Mouse (Mus musculus) liver, embryonic 11.5 days (tissue): ENCODE data around the gene Tmtc1. TPM values are rescaled to one million over a fixed set of nuclear protein-coding genes. Genes with fewer than 3 reads are reported as not detected.
A peak's percentile ranks its signal among the peaks of the same experiment; 100 is the strongest.

Experiments
- ATAC-seq: fragments of 200-750 bp; cut with Nextera tagmentation; replicated peaks from 2 replicates; pipeline ENCODE4 v1.8.0; 2017; ENCODE audit warnings: moderate number of reproducible peaks, mild to moderate bottlenecking, moderate TSS enrichment, moderate library complexity; ENCODE audit not compliant: low FRiP score
- DNase-seq: peaks from one replicate; pipeline ENCODE4 v3.0.0-alpha.2; 2017; ENCODE audit warnings: low spot score
- H3K27ac ChIP-seq: fragments of 300-500 bp; sonication (generic); 2 replicates; pipeline ENCODE4 v1.5.1; 2014; ENCODE audit warnings: mild to moderate bottlenecking, low read depth, low read length, control low read depth
- H3K27me3 ChIP-seq: fragments of 300-500 bp; sonication (generic); replicated peaks from 2 replicates; pipeline ENCODE4 v1.6.1; 2014; ENCODE audit warnings: low read length, mixed read lengths; ENCODE audit not compliant: control insufficient read depth, insufficient read depth
- H3K36me3 ChIP-seq: fragments of 300-500 bp; sonication (generic); 2 replicates; pipeline ENCODE4 v1.6.1; 2014; ENCODE audit warnings: mild to moderate bottlenecking, low read length, moderate library complexity, mixed read lengths; ENCODE audit not compliant: control insufficient read depth, insufficient read depth
- H3K4me1 ChIP-seq: fragments of 300-500 bp; sonication (generic); replicated peaks from 2 replicates; pipeline ENCODE4 v1.6.1; 2014; ENCODE audit warnings: low read length, mixed read lengths; ENCODE audit not compliant: control insufficient read depth, insufficient read depth
- H3K4me2 ChIP-seq: fragments of 300-500 bp; sonication (generic); 2 replicates; pipeline ENCODE4 v1.6.1; 2014; ENCODE audit warnings: mild to moderate bottlenecking, control low read depth, moderate library complexity
- H3K4me3 ChIP-seq: fragments of 300-500 bp; sonication (generic); 2 replicates; pipeline ENCODE4 v1.5.1; 2014; ENCODE audit warnings: low read depth, low read length, control low read depth
- H3K9ac ChIP-seq: fragments of 300-500 bp; sonication (generic); 2 replicates; pipeline ENCODE4 v1.6.1; 2014; ENCODE audit warnings: low read depth, low read length, control low read depth
- H3K9me3 ChIP-seq: fragments of 300-500 bp; sonication (generic); 2 replicates; pipeline ENCODE4 v1.6.1; 2016; ENCODE audit warnings: low read length, inconsistent platforms, mixed read lengths; ENCODE audit not compliant: control insufficient read depth
- WGBS: fragments of 180-500 bp; shearing (Covaris S2); extraction: QIAGEN DNeasy Blood & Tissue Kit; methylation state at CpG from one replicate; pipeline ENCODE4 v1.1.7; 2014; 5-methylcytosine and 5-hydroxymethylcytosine counted together
- polyA plus RNA-seq: library from polyadenylated mRNA; unstranded; fragments of >200 nt; fragmentation: Nextera tagmentation; extraction: Ambion mirVana; gene quantifications from 2 replicates; pipeline ENCODE4 v1.2.1, GENCODE M21; 2014

Tmtc1 gene
- polyA plus RNA-seq, 1 experiment from 2014 or later: 0.58 TPM

- Histone ChIP-seq H3K9ac (no peak overlapping the region), H3K27ac (no peak overlapping the region), H3K27me3 (no peaks in the 10 kb centered on the region), H3K4me2 (no peak overlapping the region), H3K4me3 (no peak overlapping the region), H3K9me3 (no peaks in the 10 kb centered on the region), H3K4me1 (no peaks in the 10 kb centered on the region), H3K36me3 (no peaks in the 10 kb centered on the region)
- 80% methylated on average over 3 of the region's 3 CpGs for WGBS
- DNase-seq (no peak), ATAC-seq (no peak)
Measured at GRCm38 (mm10) chr6:148305191-148305590, 139.0 kb downstream of the Tmtc1 start.

GRCm38 (mm10) chr6:148302261-148302660, 141.9 kb downstream of the Tmtc1 start:
- WGBS: 73% methylated on average over 2 of the region's 2 CpGs

GRCm38 (mm10) chr6:148297086-148297485, 147.1 kb downstream of the Tmtc1 start:
- DNase-seq: no peak
- Histone ChIP-seq H3K36me3 (no peaks in the 10 kb centered on the region), H3K4me3 (no peak overlapping the region), H3K9ac (no peak overlapping the region), H3K4me2 (no peak overlapping the region), H3K9me3 (no peaks in the 10 kb centered on the region), H3K27ac (no peak overlapping the region), H3K4me1 (no peaks in the 10 kb centered on the region), H3K27me3 (no peaks in the 10 kb centered on the region)
- no peak for ATAC-seq
- 58% methylated on average over 4 of the region's 4 CpGs for WGBS

More at GRCm38 (mm10) chr6:148302261-148302660, 141.9 kb downstream of the Tmtc1 start:
- no peaks in the 10 kb centered on the region for H3K27me3 ChIP-seq
- no peaks in the 10 kb centered on the region for H3K9me3 ChIP-seq
- DNase-seq (no peak), ATAC-seq (no peak)
- H3K9ac ChIP-seq: no peak overlapping the region
- H3K4me3 ChIP-seq: no peak overlapping the region
- no peak overlapping the region for H3K4me2 ChIP-seq
- H3K27ac ChIP-seq: no peak overlapping the region
- no peaks in the 10 kb centered on the region for H3K36me3 ChIP-seq
- no peaks in the 10 kb centered on the region for H3K4me1 ChIP-seq

- Histone ChIP-seq H3K4me2 (no peak overlapping the region), H3K4me1 (no peaks in the 10 kb centered on the region), H3K27ac (no peak overlapping the region), H3K9me3 (no peaks in the 10 kb centered on the region), H3K36me3 (no peaks in the 10 kb centered on the region), H3K27me3 (no peaks in the 10 kb centered on the region), H3K9ac (no peak overlapping the region), H3K4me3 (no peak overlapping the region)
- no peak for ATAC-seq
- DNase-seq: no peak
Measured at GRCm38 (mm10) chr6:148296418-148296817, 147.8 kb downstream of the Tmtc1 start.

GRCm38 (mm10) chr6:148294506-148294905, 149.7 kb downstream of the Tmtc1 start:
- 65% methylated on average over 4 of the region's 4 CpGs for WGBS
- no peaks in the 10 kb centered on the region for H3K27me3 ChIP-seq
- no peaks in the 10 kb centered on the region for H3K36me3 ChIP-seq
- H3K4me1 ChIP-seq: no peaks in the 10 kb centered on the region
- H3K4me3 ChIP-seq: no peak overlapping the region
- no peak for DNase-seq
- no peak overlapping the region for H3K27ac ChIP-seq
- H3K9ac ChIP-seq: no peak overlapping the region
- H3K9me3 ChIP-seq: no peaks in the 10 kb centered on the region
- ATAC-seq: peak; percentile 68
- no peak overlapping the region for H3K4me2 ChIP-seq

- Histone ChIP-seq H3K4me3 (no peak overlapping the region), H3K36me3 (no peaks in the 10 kb centered on the region), H3K27ac (no peak overlapping the region), H3K9ac (no peak overlapping the region), H3K9me3 (no peaks in the 10 kb centered on the region), H3K4me2 (no peak overlapping the region), H3K4me1 (no peaks in the 10 kb centered on the region), H3K27me3 (no peaks in the 10 kb centered on the region)
- ATAC-seq (no peak), DNase-seq (no peak)
Measured at GRCm38 (mm10) chr6:148290865-148291264, 153.3 kb downstream of the Tmtc1 start.

GRCm38 (mm10) chr6:148283224-148283881, 160.8 kb downstream of the Tmtc1 start:
- H3K9ac ChIP-seq: no peak overlapping the region
- H3K27ac ChIP-seq: no peak overlapping the region
- H3K36me3 ChIP-seq: no peaks in the 10 kb centered on the region
- peaks cover 2% of the 10 kb centered on the region; the same call in 1 of the 2 replicates for H3K4me1 ChIP-seq
- no peak overlapping the region for H3K4me2 ChIP-seq
- 47% methylated on average over 4 of the region's 4 CpGs for WGBS
- DNase-seq: no peak
- H3K27me3 ChIP-seq: no peaks in the 10 kb centered on the region
- 0 out of 2 replicates have a peak, but pooled peaks have one; percentile 29 for ATAC-seq
- no peak overlapping the region for H3K4me3 ChIP-seq
- H3K9me3 ChIP-seq: no peaks in the 10 kb centered on the region

- H3K36me3 ChIP-seq: no peaks in the 10 kb centered on the region
- no peak overlapping the region for H3K4me2 ChIP-seq
- peaks cover 2% of the 10 kb centered on the region; the same call in 1 of the 2 replicates for H3K4me1 ChIP-seq
- H3K9ac ChIP-seq: no peak overlapping the region
- ATAC-seq (no peak), DNase-seq (no peak)
- no peaks in the 10 kb centered on the region for H3K9me3 ChIP-seq
- no peaks in the 10 kb centered on the region for H3K27me3 ChIP-seq
- WGBS: 75% methylated on average over 6 of the region's 6 CpGs
- H3K27ac ChIP-seq: no peak overlapping the region
- H3K4me3 ChIP-seq: no peak overlapping the region
Measured at GRCm38 (mm10) chr6:148279240-148279639, 164.9 kb downstream of the Tmtc1 start.

- WGBS: 78% methylated on average over 1 of the region's 1 CpGs
- DNase-seq: no peak
- Histone ChIP-seq H3K27ac (no peak overlapping the region), H3K4me3 (no peak overlapping the region), H3K4me1 (no peaks in the 10 kb centered on the region), H3K9ac (no peak overlapping the region), H3K9me3 (no peaks in the 10 kb centered on the region), H3K27me3 (no peaks in the 10 kb centered on the region), H3K4me2 (no peak overlapping the region), H3K36me3 (no peaks in the 10 kb centered on the region)
- no peak for ATAC-seq
Measured at GRCm38 (mm10) chr6:148276418-148276817, 167.8 kb downstream of the Tmtc1 start.
